Mouse (Mus musculus) cerebellum, adult (tissue): ENCODE data around the gene Endou.

Source experiments
- ATAC-seq: cut with Nextera tagmentation; 2 replicates; pipeline ENCODE4 v1.9.2; 2017; ENCODE audit warnings: mild to moderate bottlenecking, moderate library complexity, mixed read lengths; ENCODE audit not compliant: insufficient number of reproducible peaks, low FRiP score, low TSS enrichment

Endou gene

GRCm38 (mm10) chr15:97731111-97731510, at the start of gene Endou:
Gene Endou (minus strand): TSS chr15:97731339.
- no peak for ATAC-seq

- ATAC-seq, result no peak
Measured at GRCm38 (mm10) chr15:97780611-97781031, 49.5 kb upstream of the Endou start.

GRCm38 (mm10) chr15:97779576-97779975, 48.4 kb upstream of the Endou start:
- no peak for ATAC-seq

- no peak for ATAC-seq
Measured at GRCm38 (mm10) chr15:97778311-97779098, 47.4 kb upstream of the Endou start, which contains the start of gene Slc48a1. Gene Slc48a1 (plus strand): TSS chr15:97778520.

GRCm38 (mm10) chr15:97776919-97777318, 45.8 kb upstream of the Endou start:
- ATAC-seq, result no peak

- peak; percentile 74 for ATAC-seq
Measured at GRCm38 (mm10) chr15:97776514-97776913, 45.4 kb upstream of the Endou start.

GRCm38 (mm10) chr15:97773961-97774370, 42.8 kb upstream of the Endou start:
- no peak for ATAC-seq

GRCm38 (mm10) chr15:97773108-97773507, 42.0 kb upstream of the Endou start:
- ATAC-seq, result no peak

GRCm38 (mm10) chr15:97770280-97770679, 39.1 kb upstream of the Endou start:
- ATAC-seq, result no peak

- no peak for ATAC-seq
Measured at GRCm38 (mm10) chr15:97768192-97768591, 37.1 kb upstream of the Endou start.

- ATAC-seq, result peak; percentile 48
Measured at GRCm38 (mm10) chr15:97767280-97768186, 36.4 kb upstream of the Endou start, which contains the start of gene Rapgef3. Gene Rapgef3 (minus strand): TSS chr15:97767972.

GRCm38 (mm10) chr15:97766594-97767279, 35.6 kb upstream of the Endou start:
- no peak for ATAC-seq

- ATAC-seq, result no peak
Measured at GRCm38 (mm10) chr15:97766194-97766593, 35.1 kb upstream of the Endou start.

- no peak for ATAC-seq
Measured at GRCm38 (mm10) chr15:97765090-97765794, 34.1 kb upstream of the Endou start.

- ATAC-seq, result no peak
Measured at GRCm38 (mm10) chr15:97764532-97764931, 33.4 kb upstream of the Endou start.

- ATAC-seq, result no peak
Measured at GRCm38 (mm10) chr15:97763256-97764049, 32.3 kb upstream of the Endou start.

- ATAC-seq, result no peak
Measured at GRCm38 (mm10) chr15:97762733-97763132, 31.6 kb upstream of the Endou start.

- no peak for ATAC-seq
Measured at GRCm38 (mm10) chr15:97761438-97761837, 30.3 kb upstream of the Endou start.

GRCm38 (mm10) chr15:97760952-97761351, 29.8 kb upstream of the Endou start:
- ATAC-seq, result no peak
